Mouse (Mus musculus): ENCODE data around the gene Ltb4r2. TPM values are rescaled to one million over a fixed set of nuclear protein-coding genes. Genes with fewer than 3 reads are reported as not detected.

The Ltb4r2 gene
- 0.25 and 0.35 TPM in 2 replicates for polyA plus RNA-seq (2015; fragmentation: Nextera tagmentation; extraction: Ambion mirVana)

DNA sequence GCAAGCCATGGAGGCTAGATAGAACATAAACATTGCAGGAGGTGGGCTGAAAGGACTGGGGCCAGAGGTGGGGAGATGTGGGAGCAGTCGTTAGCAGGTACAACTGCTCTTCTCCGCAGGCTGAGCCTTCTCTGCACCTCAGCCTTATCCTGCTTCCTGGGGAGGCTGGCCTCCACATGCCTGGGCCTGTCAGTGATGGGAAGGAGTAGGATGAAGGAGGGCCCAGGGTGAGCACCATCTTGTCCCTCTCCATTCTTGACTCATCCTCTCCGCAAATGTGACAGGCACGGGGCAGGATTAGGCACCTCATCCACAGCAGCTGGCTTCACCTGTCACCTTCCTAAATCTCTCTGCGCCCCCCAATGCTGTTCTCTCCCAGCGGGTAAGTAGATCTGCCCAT, at the start of gene Ltb4r2:
Gene Ltb4r2, plus strand, starts transcription at position 266 of the 400 bp plus-strand sequence.
- no peak within 1 kb of the TSS for H3K27ac ChIP-seq
- peak within 1 kb of the TSS; percentile 93 for H3K4me2 ChIP-seq
- H3K9me3 ChIP-seq (replicated peaks) = no peaks in the 10 kb centered on the region
- peaks cover 7% of the 10 kb centered on the region; the same call in 1 of the 2 replicates for H3K36me3 ChIP-seq
- H3K9ac ChIP-seq = peak within 1 kb of the TSS; percentile 58
- H3K4me1 ChIP-seq = peaks cover 39% of the 10 kb centered on the region
- peaks cover 50% of the 10 kb centered on the region for H3K27me3 ChIP-seq
- WGBS = 82% methylated on average over 6 of the region's 6 CpGs
- peak within 1 kb of the TSS; percentile 53 for H3K4me3 ChIP-seq (replicated peaks)
- no peak for ATAC-seq (replicated peaks; ENCODE audit: low FRiP score)

DNA sequence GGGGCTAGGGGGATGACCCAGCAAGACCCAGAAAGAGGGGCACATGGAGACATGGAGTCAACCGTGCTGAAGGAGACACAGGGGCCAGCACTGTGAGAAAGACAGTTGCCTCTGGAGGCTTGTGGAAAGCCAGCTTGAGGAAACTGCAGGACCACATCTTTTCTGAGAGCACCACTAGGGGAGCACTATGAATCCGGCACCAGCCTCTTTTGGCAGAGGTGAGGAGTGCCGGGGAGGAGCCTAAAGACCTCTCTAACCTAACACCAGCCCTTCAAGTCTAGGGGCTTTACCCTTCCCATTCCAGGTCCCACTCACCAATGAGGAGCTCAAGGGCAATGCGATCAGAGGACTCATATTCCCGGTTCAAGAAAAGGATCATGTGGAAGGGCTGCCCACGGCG, 49.4 kb upstream of the Ltb4r2 start:
- H3K9ac ChIP-seq = no peak overlapping the region
- H3K27me3 ChIP-seq = peaks cover 16% of the 10 kb centered on the region
- ATAC-seq (replicated peaks; ENCODE audit: low FRiP score) = no peak
- H3K9me3 ChIP-seq (replicated peaks) = no peaks in the 10 kb centered on the region
- H3K4me3 ChIP-seq (replicated peaks) = no peak overlapping the region
- H3K4me1 ChIP-seq = peaks cover 16% of the 10 kb centered on the region
- 78% methylated on average over 7 of the region's 7 CpGs for WGBS
- peaks cover 7% of the 10 kb centered on the region for H3K36me3 ChIP-seq
- no peak overlapping the region for H3K4me2 ChIP-seq
- no peak overlapping the region for H3K27ac ChIP-seq

DNA sequence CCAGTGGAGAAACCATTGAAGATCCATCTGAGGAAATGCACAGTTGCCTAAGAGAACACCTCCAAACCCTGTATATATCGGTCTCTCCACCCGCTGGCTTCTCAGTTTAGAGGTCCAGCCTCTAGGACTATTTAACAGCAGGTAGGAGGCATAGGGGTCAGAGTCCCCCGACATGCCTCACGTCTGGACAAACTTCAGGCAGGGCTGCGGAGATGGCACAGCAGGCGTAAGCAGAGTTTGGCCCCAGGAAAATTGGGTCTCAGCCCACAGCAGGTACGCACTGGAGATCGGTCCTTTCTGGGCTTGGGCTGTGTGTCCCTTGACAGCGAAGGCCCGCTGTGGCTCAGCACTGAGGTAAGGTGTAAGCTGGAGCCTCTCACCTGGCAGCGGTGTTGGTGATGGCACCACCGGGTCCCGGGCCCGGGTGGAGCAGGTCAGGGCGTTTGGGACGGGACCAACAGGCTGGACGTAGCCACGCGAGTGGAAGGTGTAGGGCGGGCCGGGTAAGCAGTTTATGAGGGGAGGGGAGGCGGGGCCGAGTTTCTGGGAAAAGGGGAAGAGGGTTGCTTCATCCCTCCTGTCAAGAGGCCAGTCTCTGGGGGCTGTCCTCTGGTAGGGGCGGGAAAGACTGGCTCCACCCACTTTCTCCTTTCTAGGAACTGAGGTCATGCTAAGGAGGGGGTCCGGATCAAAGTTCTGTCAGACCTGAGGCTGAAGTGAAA, 48.1 kb upstream of the Ltb4r2 start:
- Histone ChIP-seq H3K4me3 (replicated peaks) (peak overlapping the region; percentile 31), H3K27me3 (peaks cover 16% of the 10 kb centered on the region), H3K27ac (peak overlapping the region; percentile 51; the same call in 1 of the 2 replicates), H3K4me1 (peaks cover 16% of the 10 kb centered on the region), H3K9me3 (replicated peaks) (no peaks in the 10 kb centered on the region), H3K4me2 (peak overlapping the region; percentile 58), H3K36me3 (peaks cover 20% of the 10 kb centered on the region), H3K9ac (no peak overlapping the region)
- WGBS = 14% methylated on average over 25 of the region's 25 CpGs
- peak; percentile 63 for ATAC-seq (replicated peaks; ENCODE audit: low FRiP score)

DNA sequence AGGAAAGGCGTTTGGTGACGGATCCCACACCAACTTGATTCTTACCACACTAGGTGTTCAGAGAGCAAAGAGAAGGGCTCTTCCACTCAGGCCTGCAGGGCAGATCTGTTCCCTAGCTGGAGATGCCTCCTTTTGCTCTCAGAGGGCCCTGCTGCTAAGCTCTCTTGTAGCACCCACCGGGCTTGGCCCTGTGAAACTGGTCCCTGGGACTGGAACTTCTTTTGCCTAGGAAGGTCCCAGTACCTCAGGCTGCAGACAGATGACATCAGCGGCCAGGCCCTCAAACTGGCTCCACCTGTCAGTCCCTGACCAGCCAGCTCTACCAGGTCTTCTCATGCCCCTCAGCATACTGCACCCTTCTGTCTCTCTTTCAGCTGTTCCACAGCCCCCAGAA, 47.5 kb upstream of the Ltb4r2 start, which contains the start of gene Tgm1:
Gene Tgm1, minus strand, starts transcription at position 198 of the 394 bp plus-strand sequence.
- peaks cover 26% of the 10 kb centered on the region for H3K36me3 ChIP-seq
- no peak within 1 kb of the TSS for H3K9ac ChIP-seq
- no peak; the same call in 1 of the 2 replicates for ATAC-seq (replicated peaks; ENCODE audit: low FRiP score)
- H3K27me3 ChIP-seq = peaks cover 16% of the 10 kb centered on the region
- H3K4me3 ChIP-seq (replicated peaks) = peak within 1 kb of the TSS; percentile 31
- H3K4me1 ChIP-seq = peaks cover 16% of the 10 kb centered on the region
- H3K9me3 ChIP-seq (replicated peaks) = no peaks in the 10 kb centered on the region
- H3K27ac ChIP-seq = peak within 1 kb of the TSS; percentile 51; the same call in 1 of the 2 replicates
- peak within 1 kb of the TSS; percentile 58 for H3K4me2 ChIP-seq
- WGBS = 28% methylated on average over 4 of the region's 4 CpGs

DNA sequence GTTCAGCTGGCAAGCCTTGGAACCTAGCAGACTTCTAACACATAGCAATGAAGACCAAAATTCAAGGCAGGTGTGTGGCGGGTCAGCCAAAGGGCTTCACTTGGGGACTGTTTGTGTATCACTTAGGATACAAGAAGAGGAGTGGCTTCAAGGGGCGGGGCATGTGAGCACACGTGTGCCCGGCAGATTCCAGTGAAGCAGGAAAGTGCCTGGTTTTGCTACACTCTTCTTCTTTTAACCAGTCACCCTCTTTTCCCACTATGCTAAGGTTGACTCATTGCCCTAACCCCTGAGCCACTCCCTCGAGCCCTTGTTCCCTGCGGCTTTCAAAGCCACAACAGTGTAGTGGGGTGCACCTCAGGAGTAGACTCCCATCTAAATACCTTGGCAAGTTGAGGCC, 46.3 kb upstream of the Ltb4r2 start:
- 41% methylated on average over 6 of the region's 6 CpGs for WGBS
- Histone ChIP-seq H3K4me2 (no peak overlapping the region), H3K9ac (no peak overlapping the region), H3K4me3 (replicated peaks) (no peak overlapping the region), H3K4me1 (peaks cover 16% of the 10 kb centered on the region), H3K36me3 (peaks cover 37% of the 10 kb centered on the region), H3K27me3 (peaks cover 16% of the 10 kb centered on the region), H3K9me3 (replicated peaks) (no peaks in the 10 kb centered on the region), H3K27ac (no peak overlapping the region)
- no peak for ATAC-seq (replicated peaks; ENCODE audit: low FRiP score)

DNA sequence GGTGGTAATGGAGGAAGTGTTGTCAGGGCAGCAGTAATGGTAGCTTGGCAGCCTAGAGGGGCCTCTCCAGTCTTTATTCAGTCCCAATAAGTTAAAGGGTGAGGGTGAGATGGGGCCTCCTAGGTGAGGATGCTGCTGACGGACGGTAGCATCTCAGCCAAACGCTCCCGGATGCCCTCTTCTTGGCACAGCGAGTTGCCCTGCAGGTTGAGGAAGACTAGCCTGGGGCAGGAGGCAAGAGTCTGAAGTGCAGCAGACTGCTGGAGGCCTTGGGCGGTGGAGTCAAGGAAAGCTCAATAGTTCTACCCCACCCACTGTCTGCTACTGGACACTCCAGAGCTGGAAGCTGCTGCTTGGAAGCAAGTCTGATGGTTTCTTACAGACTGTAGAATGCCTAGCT, 45.0 kb upstream of the Ltb4r2 start:
- ATAC-seq (replicated peaks; ENCODE audit: low FRiP score) = no peak
- no peak overlapping the region for H3K4me3 ChIP-seq (replicated peaks)
- H3K4me1 ChIP-seq = peaks cover 26% of the 10 kb centered on the region
- no peaks in the 10 kb centered on the region for H3K9me3 ChIP-seq (replicated peaks)
- no peak overlapping the region for H3K4me2 ChIP-seq
- H3K27ac ChIP-seq = no peak overlapping the region
- H3K36me3 ChIP-seq = peaks cover 40% of the 10 kb centered on the region
- WGBS = 94% methylated on average over 6 of the region's 6 CpGs
- peaks cover 16% of the 10 kb centered on the region for H3K27me3 ChIP-seq
- H3K9ac ChIP-seq = no peak overlapping the region

DNA sequence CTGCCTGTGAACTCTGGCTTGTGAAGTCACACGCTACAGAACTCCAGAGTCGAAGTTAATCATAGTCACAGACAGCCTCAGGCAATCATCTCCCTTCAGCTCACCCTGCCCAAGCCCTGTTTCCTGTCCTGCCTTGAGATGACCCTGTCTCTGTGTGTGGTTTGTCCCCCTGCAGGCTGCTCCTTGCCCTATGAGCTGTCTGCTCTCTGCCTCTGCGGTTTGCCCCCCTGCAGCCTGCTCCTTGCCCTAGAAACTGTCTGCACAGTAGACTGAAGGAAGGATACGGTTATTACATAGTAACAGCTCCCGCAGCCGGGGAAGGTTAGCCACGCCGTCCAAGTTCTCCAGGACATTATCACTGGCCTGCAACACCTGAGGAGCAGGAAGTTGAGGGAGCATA, 44.3 kb upstream of the Ltb4r2 start:
- Histone ChIP-seq H3K27me3 (peaks cover 15% of the 10 kb centered on the region), H3K9ac (no peak overlapping the region), H3K4me3 (replicated peaks) (no peak overlapping the region), H3K27ac (no peak overlapping the region), H3K9me3 (replicated peaks) (no peaks in the 10 kb centered on the region), H3K4me2 (no peak overlapping the region), H3K4me1 (peaks cover 29% of the 10 kb centered on the region), H3K36me3 (peaks cover 40% of the 10 kb centered on the region)
- WGBS = 78% methylated on average over 8 of the region's 8 CpGs
- no peak for ATAC-seq (replicated peaks; ENCODE audit: low FRiP score)

DNA sequence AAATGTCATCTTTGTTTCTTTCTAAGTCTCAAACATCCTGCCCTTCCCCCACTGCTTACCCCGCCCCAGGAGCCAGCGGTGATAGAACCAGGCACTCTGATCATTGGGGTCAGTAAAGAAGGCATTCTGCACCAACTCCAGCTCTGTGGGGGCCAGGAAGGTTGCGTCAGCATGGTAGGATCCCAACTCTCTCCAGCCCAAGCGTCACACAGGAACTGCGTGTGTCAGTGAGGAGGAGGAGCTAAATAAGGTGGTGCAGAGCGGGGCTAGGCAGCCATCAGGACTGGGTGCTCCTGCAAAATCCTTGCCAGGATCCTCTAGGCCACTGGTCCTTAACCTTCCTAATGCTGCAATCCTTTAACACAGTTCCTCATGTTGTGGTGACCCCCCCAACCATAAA, 41.5 kb upstream of the Ltb4r2 start:
- Histone ChIP-seq H3K27me3 (no peaks in the 10 kb centered on the region), H3K9me3 (replicated peaks) (no peaks in the 10 kb centered on the region), H3K27ac (no peak overlapping the region), H3K9ac (no peak overlapping the region), H3K4me2 (no peak overlapping the region), H3K4me3 (replicated peaks) (no peak overlapping the region), H3K36me3 (peaks cover 40% of the 10 kb centered on the region), H3K4me1 (peaks cover 19% of the 10 kb centered on the region)
- WGBS = 91% methylated on average over 6 of the region's 6 CpGs
- ATAC-seq (replicated peaks; ENCODE audit: low FRiP score) = no peak

DNA sequence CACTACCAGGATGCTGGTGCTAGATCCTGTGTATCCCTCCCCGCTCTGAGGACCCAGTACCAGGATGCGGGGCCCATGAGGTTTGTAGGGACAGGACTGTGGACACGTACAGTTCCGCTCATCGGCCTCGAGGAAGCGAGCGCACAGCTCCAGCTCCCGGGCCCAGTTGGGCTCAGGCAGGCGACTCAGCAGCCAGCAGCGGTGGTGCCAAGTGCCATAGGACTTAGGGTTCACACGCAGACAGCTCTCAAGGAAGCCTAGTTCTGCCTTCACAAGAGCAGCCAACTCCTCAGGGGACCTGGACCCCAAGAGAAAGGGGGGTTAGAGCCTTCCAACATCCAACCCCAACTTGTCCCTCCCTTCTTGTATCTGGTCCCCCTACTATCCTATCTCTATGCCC, 40.6 kb upstream of the Ltb4r2 start:
- Histone ChIP-seq H3K27ac (peak overlapping the region; percentile 32; the same call in 1 of the 2 replicates), H3K36me3 (peaks cover 40% of the 10 kb centered on the region), H3K27me3 (no peaks in the 10 kb centered on the region), H3K4me2 (peak overlapping the region; percentile 77), H3K4me1 (peaks cover 16% of the 10 kb centered on the region), H3K9me3 (replicated peaks) (no peaks in the 10 kb centered on the region), H3K4me3 (replicated peaks) (peak overlapping the region; percentile 88), H3K9ac (0 out of 2 replicates have a peak overlapping the region, but pooled peaks have one; percentile 83)
- 92% methylated on average over 12 of the region's 12 CpGs for WGBS
- no peak for ATAC-seq (replicated peaks; ENCODE audit: low FRiP score)

DNA sequence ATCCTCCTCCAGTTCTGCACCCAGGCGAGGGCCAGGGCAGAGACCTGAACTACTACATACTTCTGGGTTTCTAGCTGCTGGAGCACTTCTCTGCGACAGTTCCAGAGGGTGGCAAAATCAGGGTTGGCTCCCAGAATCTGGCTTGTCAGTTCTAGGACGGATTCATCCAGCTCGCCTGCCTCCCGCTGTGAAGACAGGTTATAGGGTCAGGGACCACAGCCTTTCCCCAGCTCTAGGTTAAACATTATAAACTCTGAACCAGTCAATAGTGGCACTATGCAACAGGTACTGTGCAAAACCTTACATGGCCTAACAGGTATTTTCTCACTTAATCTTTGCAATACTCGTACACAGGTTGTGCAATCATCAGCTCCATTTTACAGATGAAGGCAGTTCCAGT, 40.2 kb upstream of the Ltb4r2 start:
- peaks cover 16% of the 10 kb centered on the region for H3K4me1 ChIP-seq
- H3K9me3 ChIP-seq (replicated peaks) = no peaks in the 10 kb centered on the region
- H3K9ac ChIP-seq = peak overlapping the region; percentile 83; the same call in 1 of the 2 replicates
- no peak for ATAC-seq (replicated peaks; ENCODE audit: low FRiP score)
- peak overlapping the region; percentile 93 for H3K27ac ChIP-seq
- peaks cover 38% of the 10 kb centered on the region for H3K36me3 ChIP-seq
- peak overlapping the region; percentile 88 for H3K4me3 ChIP-seq (replicated peaks)
- H3K27me3 ChIP-seq = no peaks in the 10 kb centered on the region
- peak overlapping the region; percentile 77 for H3K4me2 ChIP-seq
- 67% methylated on average over 6 of the region's 6 CpGs for WGBS

DNA sequence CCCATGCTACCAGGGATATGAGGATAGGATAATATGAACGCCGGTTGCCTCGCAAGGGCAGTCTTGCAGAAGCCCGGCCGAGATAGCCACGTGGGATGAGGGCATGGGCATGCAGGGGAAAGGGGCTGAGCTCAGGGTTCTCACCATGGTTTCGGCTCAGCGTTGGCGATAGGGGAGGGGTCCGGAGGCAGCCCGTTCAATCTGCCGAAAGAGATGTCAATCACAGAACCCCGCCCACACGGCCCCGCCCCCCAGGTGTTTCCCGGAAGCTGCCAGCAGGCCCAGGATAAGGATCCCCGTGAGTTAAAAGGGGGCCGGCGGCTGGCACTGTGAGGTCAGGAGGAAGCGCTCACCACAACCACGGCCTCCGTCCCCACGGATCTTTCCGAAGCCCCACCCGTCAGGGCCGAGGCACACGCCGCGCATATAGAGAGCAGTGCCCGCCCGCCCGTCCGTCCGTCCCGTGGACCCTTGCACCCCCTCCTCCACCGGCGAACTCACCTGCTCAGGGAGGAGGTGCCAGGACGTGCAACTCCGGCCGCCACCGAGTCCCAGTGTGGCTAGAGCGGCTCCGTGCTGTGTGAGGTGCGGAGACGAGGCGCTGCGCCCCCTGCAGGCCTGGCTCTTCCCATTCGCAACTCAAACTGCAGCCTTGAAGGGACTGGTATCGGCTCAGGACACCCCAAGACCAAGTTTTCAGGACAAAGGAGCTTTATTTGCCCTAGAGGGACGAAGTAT, 39.4 kb upstream of the Ltb4r2 start, which contains the start of gene Rabggta:
Gene Rabggta, minus strand, starts transcription at position 564 of the 738 bp plus-strand sequence.
- Histone ChIP-seq H3K4me1 (peaks cover 16% of the 10 kb centered on the region), H3K4me2 (peak within 1 kb of the TSS; percentile 77), H3K27me3 (no peaks in the 10 kb centered on the region), H3K27ac (peak within 1 kb of the TSS; percentile 93), H3K9me3 (replicated peaks) (no peaks in the 10 kb centered on the region), H3K4me3 (replicated peaks) (peak within 1 kb of the TSS; percentile 88), H3K36me3 (peaks cover 33% of the 10 kb centered on the region), H3K9ac (peak within 1 kb of the TSS; percentile 83)
- peak; percentile 95 for ATAC-seq (replicated peaks; ENCODE audit: low FRiP score)
- under 1% methylated on average over 50 of the region's 50 CpGs for WGBS

DNA sequence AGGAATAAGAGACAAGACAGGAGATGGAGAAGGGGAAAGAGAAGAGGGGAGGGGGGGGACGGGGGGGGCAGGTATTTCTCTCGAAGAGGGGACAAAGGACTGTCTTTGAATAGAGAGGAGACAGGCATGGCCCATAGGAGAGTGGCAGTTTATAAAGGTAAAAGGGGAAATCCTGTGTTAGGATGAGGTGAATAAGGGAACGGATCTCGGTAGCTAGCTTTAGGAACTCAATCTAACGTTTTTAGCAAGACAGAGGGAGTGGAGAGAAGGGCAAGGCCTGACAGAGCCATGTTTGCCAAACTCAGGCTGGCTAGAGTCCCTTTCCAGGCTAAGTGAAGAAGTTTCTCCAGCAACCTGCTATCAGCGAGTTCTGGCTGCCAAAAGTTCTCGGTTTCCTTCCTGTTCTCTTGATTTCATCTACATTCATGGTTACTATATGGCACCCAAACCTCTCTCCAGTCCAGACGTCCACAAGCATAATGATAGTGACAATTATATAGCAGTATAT, 38.7 kb upstream of the Ltb4r2 start:
- peaks cover 26% of the 10 kb centered on the region for H3K36me3 ChIP-seq
- H3K27ac ChIP-seq = peak overlapping the region; percentile 93
- ATAC-seq (replicated peaks; ENCODE audit: low FRiP score) = no peak
- peak overlapping the region; percentile 83 for H3K9ac ChIP-seq
- 48% methylated on average over 8 of the region's 8 CpGs for WGBS
- H3K4me2 ChIP-seq = peak overlapping the region; percentile 77
- peaks cover 16% of the 10 kb centered on the region for H3K4me1 ChIP-seq
- no peaks in the 10 kb centered on the region for H3K9me3 ChIP-seq (replicated peaks)
- 0 out of 2 replicates have a peak, but pooled peaks cover 2% of the 10 kb centered on the region for H3K27me3 ChIP-seq
- H3K4me3 ChIP-seq (replicated peaks) = peak overlapping the region; percentile 88
